Mouse (Mus musculus) kidney, adult 2 months (tissue): ENCODE data around the gene Ogn. TPM values are rescaled to one million over a fixed set of nuclear protein-coding genes. Genes with fewer than 3 reads are reported as not detected.
"Not testable (repeated sequence)": the region's sequence is repeated elsewhere in the genome, so short reads cannot be mapped to it uniquely, and the experiment has no call there.

ENCODE experiments used
- DNase-seq: peaks from one replicate; pipeline ENCODE4 v3.0.0; 2021
- H3K27ac ChIP-seq: fragments of 200-500 bp; 2 replicates; pipeline ENCODE4 v1.5.1; 2012; ENCODE audit warnings: low read depth, low read length, control low read depth, inconsistent platforms; ENCODE audit not compliant: insufficient read depth
- H3K27me3 ChIP-seq: fragments of 200-500 bp; replicated peaks from 2 replicates; pipeline ENCODE4 v1.6.1; 2012; ENCODE audit warnings: mild to moderate bottlenecking, moderate library complexity, low read length, inconsistent platforms; ENCODE audit not compliant: control insufficient read depth, insufficient read depth
- H3K36me3 ChIP-seq: fragments of 200-500 bp; 2 replicates; pipeline ENCODE4 v1.6.1; 2012; ENCODE audit warnings: mild to moderate bottlenecking, moderate library complexity, low read length, inconsistent platforms; ENCODE audit not compliant: control insufficient read depth, insufficient read depth
- H3K4me1 ChIP-seq: fragments of 200-500 bp; 2 replicates; pipeline ENCODE4 v1.6.1; 2011; ENCODE audit warnings: low read length; ENCODE audit not compliant: control insufficient read depth, insufficient read depth
- H3K4me3 ChIP-seq: fragments of 200-500 bp; 2 replicates; pipeline ENCODE4 v1.5.1; 2011; ENCODE audit warnings: mild to moderate bottlenecking, low read depth, low read length, control low read depth; ENCODE audit not compliant: insufficient read depth
- CTCF ChIP-seq: fragments of 200-500 bp; conservative IDR thresholded peaks from 2 replicates; pipeline ENCODE4 v1.5.1; 2011; ENCODE audit warnings: low read depth, mild to moderate bottlenecking, control low read depth, low read length, moderate library complexity, mixed read lengths; ENCODE audit not compliant: insufficient read depth, insufficient read length
- POLR2A ChIP-seq: fragments of 200-500 bp; IDR thresholded peaks from one replicate; pipeline ENCODE4 v1.6.1; 2011; ENCODE audit warnings: low read depth, low read length, control low read depth
- WGBS: fragments of 180-500 bp; shearing (Covaris S2); methylation state at CpG from one replicate; pipeline ENCODE4 v1.1.7; 2018; 5-methylcytosine and 5-hydroxymethylcytosine counted together
- polyA plus RNA-seq: library from polyadenylated mRNA; depleted of rRNA; stranded (reverse); fragments of >200 nt; gene quantifications from 2 replicates; pipeline ENCODE4 v1.2.3, GENCODE M21; 2012

Ogn gene
- polyA plus RNA-seq, 1 experiment = 10.9 TPM

GRCm38 (mm10) chr13:49583859-49584258 lies 24.0 kb upstream of the Ogn start:
- H3K27me3 ChIP-seq = no peaks in the 10 kb centered on the region
- H3K4me1 ChIP-seq = peaks cover 15% of the 10 kb centered on the region
- H3K27ac ChIP-seq = peak overlapping the region; percentile 94
- DNase-seq = no peak
- H3K4me3 ChIP-seq = no peak overlapping the region
- no peaks in the 10 kb centered on the region for H3K36me3 ChIP-seq
- TF ChIP-seq POLR2A (no peak), CTCF (no peak)

GRCm38 (mm10) chr13:49584307-49585005 lies 23.4 kb upstream of the Ogn start:
- Histone ChIP-seq H3K27ac (peak overlapping the region; percentile 94), H3K4me3 (no peak overlapping the region), H3K4me1 (peaks cover 15% of the 10 kb centered on the region), H3K27me3 (no peaks in the 10 kb centered on the region), H3K36me3 (no peaks in the 10 kb centered on the region)
- 43% methylated on average over 8 of the region's 8 CpGs for WGBS
- TF ChIP-seq POLR2A = no peak
- TF ChIP-seq CTCF = no peak
- DNase-seq = peak; percentile 66

- Histone ChIP-seq H3K4me3 (no peak overlapping the region), H3K4me1 (peaks cover 14% of the 10 kb centered on the region), H3K27me3 (no peaks in the 10 kb centered on the region), H3K27ac (no peak overlapping the region; the same call in 1 of the 2 replicates), H3K36me3 (no peaks in the 10 kb centered on the region)
- TF ChIP-seq CTCF (no peak), POLR2A (no peak)
- WGBS = 89% methylated on average over 6 of the region's 6 CpGs
- DNase-seq = no peak
Observed at GRCm38 (mm10) chr13:49586062-49586461, 21.8 kb upstream of the Ogn start.

- 96% methylated on average over 2 of the region's 2 CpGs for WGBS
- H3K36me3 ChIP-seq, H3K27ac ChIP-seq, H3K4me1 ChIP-seq, H3K4me3 ChIP-seq, H3K27me3 ChIP-seq, DNase-seq: not testable (repeated sequence)
Observed at GRCm38 (mm10) chr13:49602541-49602940, 5.3 kb upstream of the Ogn start.

GRCm38 (mm10) chr13:49603603-49604002 lies 4.2 kb upstream of the Ogn start:
- TF ChIP-seq CTCF = no peak
- Histone ChIP-seq H3K27ac (no peak overlapping the region), H3K4me1 (no peaks in the 10 kb centered on the region), H3K27me3 (no peaks in the 10 kb centered on the region), H3K4me3 (no peak overlapping the region), H3K36me3 (no peaks in the 10 kb centered on the region)
- DNase-seq = no peak

GRCm38 (mm10) chr13:49608589-49609322 lies 910 bp downstream of the Ogn start:
- DNase-seq = no peak
- TF ChIP-seq POLR2A = no peak
- TF ChIP-seq CTCF = no peak
- WGBS = 71% methylated on average over 4 of the region's 4 CpGs
- Histone ChIP-seq H3K36me3 (no peaks in the 10 kb centered on the region), H3K27me3 (no peaks in the 10 kb centered on the region), H3K27ac (no peak overlapping the region), H3K4me3 (peak overlapping the region; percentile 41), H3K4me1 (no peaks in the 10 kb centered on the region)

GRCm38 (mm10) chr13:49617021-49617420 lies 9.2 kb downstream of the Ogn start:
- WGBS = 97% methylated on average over 3 of the region's 3 CpGs
- DNase-seq = no peak
- TF ChIP-seq POLR2A (no peak), CTCF (no peak)

More at GRCm38 (mm10) chr13:49617021-49617420, 9.2 kb downstream of the Ogn start:
- no peaks in the 10 kb centered on the region for H3K27me3 ChIP-seq
- H3K4me3 ChIP-seq = no peak overlapping the region
- no peak overlapping the region for H3K27ac ChIP-seq
- H3K36me3 ChIP-seq = no peaks in the 10 kb centered on the region
- H3K4me1 ChIP-seq = no peaks in the 10 kb centered on the region
